Mouse (Mus musculus): Measurements from ENCODE around the gene Eaf1. TPM values are rescaled to one million over a fixed set of nuclear protein-coding genes. Genes with fewer than 3 reads are reported as not detected.
A peak's percentile ranks its signal among the peaks of the same experiment; 100 is the strongest.

Gene Eaf1
- polyA plus RNA-seq, 1 experiment from 2014 or later: 13.2 TPM

- Histone ChIP-seq H3K36me3 (ENCODE audit: control insufficient read depth, insufficient read depth, low read length) (peaks cover 12% of the 10 kb centered on the region; the same call in 1 of the 2 replicates), H3K4me1 (ENCODE audit: control insufficient read depth in 2 of 2, insufficient read depth in 2 of 2, low read length in 2 of 2) (peaks cover 0 to 2% of the 10 kb centered on the region in 2 experiments; a peak in 3 of 4 replicates), H3K27ac (replicated peaks in 1 of 2; ENCODE audit: control insufficient read depth in 1 of 2, insufficient read depth in 1 of 2, low read depth in 2 of 2, low read length in 2 of 2) (peak overlapping the region in 1 of 2 experiments; percentile 37; a peak in 1 of 4 replicates), H3K9ac (ENCODE audit: low read length) (no peak overlapping the region), H3K9me3 (ENCODE audit: control insufficient read depth, low read length) (no peaks in the 10 kb centered on the region), H3K27me3 (ENCODE audit: control insufficient read depth, insufficient read depth, low read length) (no peaks in the 10 kb centered on the region), H3K4me2 (ENCODE audit: low read length) (no peak overlapping the region), H3K4me3 (ENCODE audit: control insufficient read depth in 1 of 2, insufficient read depth in 1 of 2, low read depth in 1 of 2, low read length in 2 of 2) (no peak overlapping the region)
- 55% methylated on average over 12 of the region's 12 CpGs for WGBS
- ATAC-seq (ENCODE audit: insufficient number of reproducible peaks, insufficient read depth, low FRiP score, low read depth): no peak
Observed at GRCm38 (mm10) chr14:31531506-31532148, 37.4 kb downstream of the Eaf1 start.

DNA sequence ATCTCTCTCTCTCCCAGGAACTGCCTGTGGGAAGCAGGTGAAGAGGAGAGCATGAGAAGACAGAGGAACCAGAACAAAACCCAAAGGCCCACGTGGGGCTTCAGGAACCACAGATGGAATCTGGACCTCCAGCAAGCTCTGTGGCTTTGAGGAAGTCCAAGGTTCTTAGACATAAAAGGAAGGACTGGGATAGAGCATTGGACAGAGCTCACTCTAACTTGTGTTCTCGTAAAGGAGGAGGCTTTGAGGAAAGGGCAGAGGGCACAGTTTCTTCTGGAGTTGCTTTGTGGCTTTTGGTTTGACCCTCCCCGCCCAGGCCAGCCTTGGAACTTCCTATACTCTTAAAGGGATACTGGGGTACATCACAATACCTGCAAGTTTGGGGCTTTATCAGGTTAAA is 38.5 kb downstream of the Eaf1 start:
- ATAC-seq (ENCODE audit: insufficient number of reproducible peaks, insufficient read depth, low FRiP score, low read depth): no peak
- Histone ChIP-seq H3K4me3 (ENCODE audit: control insufficient read depth in 1 of 2, insufficient read depth in 1 of 2, low read depth in 1 of 2, low read length in 2 of 2) (no peak overlapping the region), H3K4me2 (ENCODE audit: low read length) (no peak overlapping the region), H3K9ac (ENCODE audit: low read length) (no peak overlapping the region), H3K4me1 (ENCODE audit: control insufficient read depth in 2 of 2, insufficient read depth in 2 of 2, low read length in 2 of 2) (peaks cover 0 to 2% of the 10 kb centered on the region in 2 experiments; a peak in 3 of 4 replicates), H3K27ac (replicated peaks in 1 of 2; ENCODE audit: control insufficient read depth in 1 of 2, insufficient read depth in 1 of 2, low read depth in 2 of 2, low read length in 2 of 2) (0 out of 4 replicates have a peak overlapping the region, but pooled peaks of 1 of the 2 experiments have one; percentile 37), H3K9me3 (ENCODE audit: control insufficient read depth, low read length) (no peaks in the 10 kb centered on the region), H3K36me3 (ENCODE audit: control insufficient read depth, insufficient read depth, low read length) (peaks cover 12% of the 10 kb centered on the region; the same call in 1 of the 2 replicates), H3K27me3 (ENCODE audit: control insufficient read depth, insufficient read depth, low read length) (no peaks in the 10 kb centered on the region)
- WGBS: 68% methylated on average over 3 of the region's 3 CpGs

GRCm38 (mm10) chr14:31537298-31537697 is 43.1 kb downstream of the Eaf1 start:
- no peak for ATAC-seq (ENCODE audit: insufficient number of reproducible peaks, insufficient read depth, low FRiP score, low read depth)
- H3K27ac ChIP-seq (replicated peaks in 1 of 2; ENCODE audit: control insufficient read depth in 1 of 2, insufficient read depth in 1 of 2, low read depth in 2 of 2, low read length in 2 of 2): no peak overlapping the region; a peak in 1 of 4 replicates
- no peaks in the 10 kb centered on the region for H3K27me3 ChIP-seq (ENCODE audit: control insufficient read depth, insufficient read depth, low read length)
- peaks cover 8% of the 10 kb centered on the region; the same call in 1 of the 2 replicates for H3K36me3 ChIP-seq (ENCODE audit: control insufficient read depth, insufficient read depth, low read length)
- 61% methylated on average over 6 of the region's 6 CpGs for WGBS
- peaks cover 0 to 2% of the 10 kb centered on the region in 2 experiments; a peak in 1 of 4 replicates for H3K4me1 ChIP-seq (ENCODE audit: control insufficient read depth in 2 of 2, insufficient read depth in 2 of 2, low read length in 2 of 2)
- no peaks in the 10 kb centered on the region for H3K9me3 ChIP-seq (ENCODE audit: control insufficient read depth, low read length)
- H3K4me2 ChIP-seq (ENCODE audit: low read length): no peak overlapping the region
- H3K4me3 ChIP-seq (ENCODE audit: control insufficient read depth in 1 of 2, insufficient read depth in 1 of 2, low read depth in 1 of 2, low read length in 2 of 2): no peak overlapping the region
- H3K9ac ChIP-seq (ENCODE audit: low read length): no peak overlapping the region

GRCm38 (mm10) chr14:31543885-31544442 is 49.8 kb downstream of the Eaf1 start:
- Histone ChIP-seq H3K4me2 (ENCODE audit: low read length) (no peak overlapping the region), H3K36me3 (ENCODE audit: control insufficient read depth, insufficient read depth, low read length) (peaks cover 3% of the 10 kb centered on the region; the same call in 1 of the 2 replicates), H3K27me3 (ENCODE audit: control insufficient read depth, insufficient read depth, low read length) (no peaks in the 10 kb centered on the region), H3K27ac (replicated peaks in 1 of 2; ENCODE audit: control insufficient read depth in 1 of 2, insufficient read depth in 1 of 2, low read depth in 2 of 2, low read length in 2 of 2) (no peak overlapping the region), H3K4me3 (ENCODE audit: control insufficient read depth in 1 of 2, insufficient read depth in 1 of 2, low read depth in 1 of 2, low read length in 2 of 2) (no peak overlapping the region), H3K9me3 (ENCODE audit: control insufficient read depth, low read length) (no peaks in the 10 kb centered on the region; the same call in 1 of the 2 replicates), H3K4me1 (ENCODE audit: control insufficient read depth in 2 of 2, insufficient read depth in 2 of 2, low read length in 2 of 2) (no peaks in the 10 kb centered on the region), H3K9ac (ENCODE audit: low read length) (no peak overlapping the region)
- ATAC-seq (ENCODE audit: insufficient number of reproducible peaks, insufficient read depth, low FRiP score, low read depth): no peak
- WGBS: 74% methylated on average over 11 of the region's 11 CpGs

GRCm38 (mm10) chr14:31555021-31555420 is 60.8 kb downstream of the Eaf1 start:
- no peaks in the 10 kb centered on the region for H3K36me3 ChIP-seq (ENCODE audit: control insufficient read depth, insufficient read depth, low read length)
- peaks cover 17 to 28% of the 10 kb centered on the region in 2 experiments for H3K4me1 ChIP-seq (ENCODE audit: control insufficient read depth in 2 of 2, insufficient read depth in 2 of 2, low read length in 2 of 2)
- WGBS: 90% methylated on average over 7 of the region's 7 CpGs
- no peak overlapping the region for H3K9ac ChIP-seq (ENCODE audit: low read length)
- no peaks in the 10 kb centered on the region for H3K27me3 ChIP-seq (ENCODE audit: control insufficient read depth, insufficient read depth, low read length)
- no peak overlapping the region for H3K4me2 ChIP-seq (ENCODE audit: low read length)
- H3K4me3 ChIP-seq (ENCODE audit: control insufficient read depth in 1 of 2, insufficient read depth in 1 of 2, low read depth in 1 of 2, low read length in 2 of 2): no peak overlapping the region
- no peak overlapping the region for H3K27ac ChIP-seq (replicated peaks in 1 of 2; ENCODE audit: control insufficient read depth in 1 of 2, insufficient read depth in 1 of 2, low read depth in 2 of 2, low read length in 2 of 2)
- H3K9me3 ChIP-seq (ENCODE audit: control insufficient read depth, low read length): no peaks in the 10 kb centered on the region
- ATAC-seq (ENCODE audit: insufficient number of reproducible peaks, insufficient read depth, low FRiP score, low read depth): no peak

- 41% methylated on average over 14 of the region's 14 CpGs for whole genome bisulfite sequencing
Observed at GRCm38 (mm10) chr14:31555963-31556434, 61.8 kb downstream of the Eaf1 start.

DNA sequence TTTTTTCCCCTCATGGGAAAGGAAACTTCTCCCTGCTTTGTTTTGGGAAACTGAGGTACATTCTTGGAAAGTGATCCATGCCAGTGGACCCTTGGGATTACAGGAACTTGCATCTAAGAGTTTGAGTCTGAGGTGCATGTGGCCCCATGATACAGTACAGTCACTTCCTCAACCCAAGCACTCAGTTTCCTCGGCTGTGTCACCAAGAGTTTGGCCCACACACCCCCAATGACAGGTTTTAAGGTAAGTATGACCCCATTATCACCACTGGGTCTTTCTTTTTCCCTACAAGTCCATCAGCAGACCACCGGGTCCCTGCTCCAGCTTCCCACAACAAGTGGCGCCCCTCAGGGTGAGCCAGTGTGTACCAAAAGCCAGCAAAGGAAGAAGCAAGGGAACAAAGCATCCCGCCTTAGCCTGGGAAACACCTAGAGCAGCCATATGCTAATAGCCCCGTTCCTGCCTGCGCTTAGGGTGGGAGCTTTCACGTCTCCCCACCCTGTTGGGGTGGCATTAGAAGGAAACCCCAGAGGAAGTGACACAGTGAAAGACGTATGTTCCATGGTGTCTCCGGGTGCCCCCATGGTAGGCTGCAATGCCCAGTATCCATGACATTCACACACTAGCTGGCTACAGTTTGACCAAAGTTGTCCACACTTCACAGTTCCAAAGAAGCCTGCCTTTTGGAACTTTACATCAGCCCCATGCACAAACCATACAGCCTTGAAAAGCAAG is 62.5 kb downstream of the Eaf1 start:
- ATAC-seq (ENCODE audit: insufficient number of reproducible peaks, insufficient read depth, low FRiP score, low read depth): no peak
- Histone ChIP-seq H3K4me1 (ENCODE audit: control insufficient read depth in 2 of 2, insufficient read depth in 2 of 2, low read length in 2 of 2) (peaks cover 25 to 43% of the 10 kb centered on the region in 2 experiments), H3K9me3 (ENCODE audit: control insufficient read depth, low read length) (no peaks in the 10 kb centered on the region), H3K9ac (ENCODE audit: low read length) (no peak overlapping the region), H3K4me3 (ENCODE audit: control insufficient read depth in 1 of 2, insufficient read depth in 1 of 2, low read depth in 1 of 2, low read length in 2 of 2) (no peak overlapping the region), H3K27ac (replicated peaks in 1 of 2; ENCODE audit: control insufficient read depth in 1 of 2, insufficient read depth in 1 of 2, low read depth in 2 of 2, low read length in 2 of 2) (no peak overlapping the region), H3K36me3 (ENCODE audit: control insufficient read depth, insufficient read depth, low read length) (no peaks in the 10 kb centered on the region), H3K4me2 (ENCODE audit: low read length) (no peak overlapping the region), H3K27me3 (ENCODE audit: control insufficient read depth, insufficient read depth, low read length) (no peaks in the 10 kb centered on the region)
- whole genome bisulfite sequencing: 93% methylated on average over 9 of the region's 9 CpGs

More at GRCm38 (mm10) chr14:31555963-31556434, 61.8 kb downstream of the Eaf1 start:
- no peaks in the 10 kb centered on the region for H3K36me3 ChIP-seq (ENCODE audit: control insufficient read depth, insufficient read depth, low read length)
- H3K9ac ChIP-seq (ENCODE audit: low read length): no peak overlapping the region
- no peak overlapping the region for H3K4me2 ChIP-seq (ENCODE audit: low read length)
- no peaks in the 10 kb centered on the region for H3K27me3 ChIP-seq (ENCODE audit: control insufficient read depth, insufficient read depth, low read length)
- no peak overlapping the region for H3K4me3 ChIP-seq (ENCODE audit: control insufficient read depth in 1 of 2, insufficient read depth in 1 of 2, low read depth in 1 of 2, low read length in 2 of 2)
- H3K9me3 ChIP-seq (ENCODE audit: control insufficient read depth, low read length): no peaks in the 10 kb centered on the region
- peaks cover 24 to 37% of the 10 kb centered on the region in 2 experiments for H3K4me1 ChIP-seq (ENCODE audit: control insufficient read depth in 2 of 2, insufficient read depth in 2 of 2, low read length in 2 of 2)
- no peak for ATAC-seq (ENCODE audit: insufficient number of reproducible peaks, insufficient read depth, low FRiP score, low read depth)
- no peak overlapping the region for H3K27ac ChIP-seq (replicated peaks in 1 of 2; ENCODE audit: control insufficient read depth in 1 of 2, insufficient read depth in 1 of 2, low read depth in 2 of 2, low read length in 2 of 2)

Measured in heart, embryonic 14.5 days (tissue).